Mouse (Mus musculus) forebrain, postnatal 0 days (tissue): Measurements from ENCODE around the gene Lrrc26. TPM values are rescaled to one million over a fixed set of nuclear protein-coding genes. Genes with fewer than 3 reads are reported as not detected.

Experiments
- ATAC-seq: fragments of 200-750 bp; cut with Nextera tagmentation; 2 replicates; pipeline ENCODE4 v1.8.0; 2017; ENCODE audit warnings: mild to moderate bottlenecking, moderate library complexity
- DNase-seq: peaks from one replicate; pipeline ENCODE4 v3.0.0-alpha.2; 2015
- H3K27ac ChIP-seq: fragments of 300-500 bp; sonication (generic); 2 replicates; pipeline ENCODE4 v1.5.1; 2014; ENCODE audit warnings: low read depth, mild to moderate bottlenecking, antibody characterized with exemption, low read length, moderate library complexity, mixed read lengths
- H3K27me3 ChIP-seq: fragments of 300-500 bp; sonication (generic); 2 replicates; pipeline ENCODE4 v1.6.1; 2014; ENCODE audit warnings: mild to moderate bottlenecking, low read length, mixed read lengths; ENCODE audit not compliant: insufficient read depth
- H3K36me3 ChIP-seq: fragments of 300-500 bp; sonication (generic); 2 replicates; pipeline ENCODE4 v1.6.1; 2014; ENCODE audit warnings: mild to moderate bottlenecking, moderate library complexity; ENCODE audit not compliant: insufficient read depth
- H3K4me1 ChIP-seq: fragments of 300-500 bp; sonication (generic); 2 replicates; pipeline ENCODE4 v1.6.1; 2014; ENCODE audit warnings: antibody characterized with exemption; ENCODE audit not compliant: insufficient read depth
- H3K4me2 ChIP-seq: fragments of 300-500 bp; sonication (generic); 2 replicates; pipeline ENCODE4 v1.6.1; 2014; ENCODE audit warnings: low read depth, mild to moderate bottlenecking, moderate library complexity
- H3K4me3 ChIP-seq: fragments of 300-500 bp; sonication (generic); 2 replicates; pipeline ENCODE4 v1.5.1; 2014; ENCODE audit warnings: low read depth, low read length, mixed read lengths
- H3K9ac ChIP-seq: fragments of 300-500 bp; sonication (generic); 2 replicates; pipeline ENCODE4 v1.6.1; 2014; ENCODE audit warnings: mild to moderate bottlenecking
- H3K9me3 ChIP-seq: fragments of 300-500 bp; sonication (generic); 2 replicates; pipeline ENCODE4 v1.6.1; 2016; ENCODE audit warnings: low read length
- CTCF ChIP-seq: sonication (generic); IDR thresholded peaks from 2 replicates; pipeline ENCODE4 v1.5.1; 2016; ENCODE audit warnings: antibody characterized with exemption, control low read depth, low read depth
- WGBS: fragments of 180-500 bp; shearing (Covaris S2); extraction: QIAGEN DNeasy Blood & Tissue Kit; methylation state at CpG from one replicate; pipeline ENCODE4 v1.1.7; 2014; 5-methylcytosine and 5-hydroxymethylcytosine counted together
- polyA plus RNA-seq: library from polyadenylated mRNA; unstranded; fragments of >200 nt; fragmentation: Nextera tagmentation; extraction: Ambion mirVana; gene quantifications from 2 replicates; pipeline ENCODE4 v1.2.1, GENCODE M21; 2015
- total RNA-seq: library from RNA; depleted of rRNA; stranded (reverse); fragments of >200 nt; gene quantifications from 2 replicates; pipeline ENCODE4 v1.2.3, GENCODE M21; 2014

Lrrc26 gene
- total and polyA plus RNA-seq, 2 experiments from 2014 or later = not detected

- no peaks in the 10 kb centered on the region for H3K9me3 ChIP-seq
- no peak overlapping the region for H3K4me2 ChIP-seq
- H3K27ac ChIP-seq = no peak overlapping the region
- H3K9ac ChIP-seq = no peak overlapping the region
- DNase-seq (no peak), ATAC-seq (no peak)
- H3K4me3 ChIP-seq = no peak overlapping the region
- peaks cover 67% of the 10 kb centered on the region for H3K36me3 ChIP-seq
- whole genome bisulfite sequencing = 57% methylated on average over 10 of the region's 10 CpGs
- no peak for TF ChIP-seq CTCF
- H3K4me1 ChIP-seq = no peaks in the 10 kb centered on the region
- peaks cover 39% of the 10 kb centered on the region for H3K27me3 ChIP-seq
Measured at GRCm38 (mm10) chr2:25310180-25310579, 20.5 kb downstream of the Lrrc26 start.

DNA sequence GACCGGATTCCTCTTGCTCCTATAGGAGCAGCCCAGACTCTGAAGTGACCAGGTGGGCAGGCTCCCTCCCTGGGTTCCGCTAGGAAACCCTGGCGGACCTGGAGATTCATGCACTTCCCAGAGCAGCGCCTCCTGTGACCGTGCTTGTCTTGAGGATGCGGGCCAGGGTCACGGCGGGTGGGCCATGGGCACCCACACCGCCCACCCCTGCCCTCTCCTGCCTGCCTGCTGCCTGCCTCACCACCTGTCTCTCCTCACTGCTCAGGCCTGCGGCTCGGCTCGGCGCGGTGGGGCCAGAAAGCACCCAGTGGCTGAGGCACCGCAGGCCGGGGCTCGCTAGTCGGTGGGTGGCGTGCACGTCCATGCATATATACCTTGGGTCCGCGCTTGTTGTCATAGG, 21.3 kb downstream of the Lrrc26 start:
- no peaks in the 10 kb centered on the region for H3K4me1 ChIP-seq
- WGBS = 11% methylated on average over 22 of the region's 22 CpGs
- H3K27ac ChIP-seq = no peak overlapping the region
- DNase-seq (no peak), ATAC-seq (no peak)
- peaks cover 67% of the 10 kb centered on the region for H3K36me3 ChIP-seq
- no peak for TF ChIP-seq CTCF
- no peak overlapping the region for H3K9ac ChIP-seq
- H3K4me2 ChIP-seq = no peak overlapping the region
- H3K27me3 ChIP-seq = peaks cover 39% of the 10 kb centered on the region
- H3K9me3 ChIP-seq = no peaks in the 10 kb centered on the region
- H3K4me3 ChIP-seq = no peak overlapping the region

DNA sequence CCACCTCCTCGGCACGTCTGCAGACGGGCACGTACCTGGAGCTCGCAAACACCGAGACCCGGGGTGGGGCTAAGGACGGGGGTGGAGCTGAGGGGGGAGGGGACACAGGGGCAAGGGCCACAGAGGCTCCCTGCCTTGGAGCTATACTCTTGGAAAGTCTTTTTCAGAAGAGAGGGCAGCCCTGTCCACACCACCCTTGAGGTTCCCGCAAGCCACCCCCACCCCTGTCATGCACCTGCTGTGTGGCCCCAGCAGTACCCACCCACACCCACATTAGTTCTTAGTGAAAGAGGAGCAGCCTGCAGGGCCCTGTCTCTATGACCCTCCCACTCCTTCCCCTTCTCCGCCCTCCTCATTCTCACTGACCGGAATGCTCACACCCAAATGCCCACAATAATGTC, 21.8 kb downstream of the Lrrc26 start:
- DNase-seq = no peak
- peaks cover 39% of the 10 kb centered on the region for H3K27me3 ChIP-seq
- H3K9ac ChIP-seq = no peak overlapping the region
- ATAC-seq = no peak
- no peaks in the 10 kb centered on the region for H3K9me3 ChIP-seq
- H3K4me3 ChIP-seq = no peak overlapping the region
- TF ChIP-seq CTCF = no peak
- no peak overlapping the region for H3K27ac ChIP-seq
- no peak overlapping the region for H3K4me2 ChIP-seq
- H3K4me1 ChIP-seq = no peaks in the 10 kb centered on the region
- peaks cover 67% of the 10 kb centered on the region for H3K36me3 ChIP-seq
- WGBS = 15% methylated on average over 11 of the region's 11 CpGs

- peak overlapping the region; percentile 89 for H3K27ac ChIP-seq
- ATAC-seq = peak; percentile 72
- H3K36me3 ChIP-seq = peaks cover 13% of the 10 kb centered on the region
- 8% methylated on average over 31 of the region's 31 CpGs for WGBS
- no peaks in the 10 kb centered on the region for H3K9me3 ChIP-seq
- H3K4me1 ChIP-seq = peaks cover 7% of the 10 kb centered on the region
- peak overlapping the region; percentile 70 for H3K4me3 ChIP-seq
- H3K4me2 ChIP-seq = peak overlapping the region; percentile 74
- peak overlapping the region; percentile 82 for H3K9ac ChIP-seq
- no peak for TF ChIP-seq CTCF
- peaks cover 15% of the 10 kb centered on the region for H3K27me3 ChIP-seq
- peak; percentile 66 for DNase-seq
Measured at GRCm38 (mm10) chr2:25318119-25318966, 28.6 kb downstream of the Lrrc26 start.

- Histone ChIP-seq H3K9ac (peak within 1 kb of the TSS; percentile 82), H3K4me2 (peak within 1 kb of the TSS; percentile 74)
Measured at GRCm38 (mm10) chr2:25318971-25319773, 29.5 kb downstream of the Lrrc26 start, which contains the start of gene Grin1. Grin1 (minus strand) TSS chr2:25319187.

GRCm38 (mm10) chr2:25320084-25320483, 30.4 kb downstream of the Lrrc26 start:
- Histone ChIP-seq H3K27me3 (peaks cover 5% of the 10 kb centered on the region; the same call in 1 of the 2 replicates), H3K4me3 (no peak overlapping the region), H3K4me2 (no peak overlapping the region), H3K9ac (no peak overlapping the region; the same call in 1 of the 2 replicates), H3K9me3 (no peaks in the 10 kb centered on the region), H3K4me1 (peaks cover 7% of the 10 kb centered on the region), H3K27ac (peak overlapping the region; percentile 21; the same call in 1 of the 2 replicates), H3K36me3 (no peaks in the 10 kb centered on the region; the same call in 1 of the 2 replicates)
- DNase-seq = peak; percentile 23
- WGBS = 23% methylated on average over 2 of the region's 2 CpGs
- ATAC-seq = peak; percentile 19; the same call in 1 of the 2 replicates
- no peak for TF ChIP-seq CTCF

More at GRCm38 (mm10) chr2:25318971-25319773, 29.5 kb downstream of the Lrrc26 start, which contains the start of gene Grin1:
- DNase-seq = peak; percentile 98
- Histone ChIP-seq H3K9me3 (no peaks in the 10 kb centered on the region), H3K4me3 (peak within 1 kb of the TSS; percentile 70), H3K27ac (peak within 1 kb of the TSS; percentile 89), H3K36me3 (peaks cover 5% of the 10 kb centered on the region; the same call in 1 of the 2 replicates), H3K27me3 (peaks cover 8% of the 10 kb centered on the region), H3K4me1 (peaks cover 7% of the 10 kb centered on the region)
- TF ChIP-seq CTCF = no peak
- 10% methylated on average over 58 of the region's 58 CpGs for WGBS
- peak; percentile 87 for ATAC-seq

DNA sequence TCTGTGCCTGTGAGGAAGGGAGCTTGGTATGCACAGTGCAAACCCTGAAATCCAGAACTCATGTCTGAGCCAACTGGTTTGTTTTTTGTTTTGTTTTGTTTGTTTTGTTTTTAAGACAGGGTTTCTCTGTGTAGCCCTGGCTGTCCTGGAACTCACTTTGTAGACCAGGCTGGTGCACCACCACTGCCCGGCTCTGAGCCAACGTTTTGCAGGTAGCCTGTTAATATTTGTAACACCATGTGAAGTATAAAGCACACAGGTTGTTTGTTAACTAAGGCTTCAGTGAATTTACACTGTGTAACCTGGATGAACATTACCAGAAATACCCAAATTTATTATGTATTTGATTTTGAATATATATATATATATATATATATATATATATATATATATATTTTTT, 36.3 kb downstream of the Lrrc26 start:
- H3K27me3 ChIP-seq = peaks cover 2% of the 10 kb centered on the region; the same call in 1 of the 2 replicates
- 78% methylated on average over 2 of the region's 2 CpGs for WGBS

More for the DNA sequence above, 36.3 kb downstream of the Lrrc26 start:
- DNase-seq (no peak), ATAC-seq (no peak)
- Histone ChIP-seq H3K4me3 (no peak overlapping the region), H3K9me3 (no peaks in the 10 kb centered on the region), H3K27ac (no peak overlapping the region), H3K36me3 (no peaks in the 10 kb centered on the region), H3K9ac (no peak overlapping the region), H3K4me2 (no peak overlapping the region), H3K4me1 (no peaks in the 10 kb centered on the region)
- TF ChIP-seq CTCF = no peak
